Mouse (Mus musculus): ENCODE results near the gene Sec22b. TPM values are rescaled to one million over a fixed set of nuclear protein-coding genes. Genes with fewer than 3 reads are reported as not detected.

Sec22b gene
- total and polyA plus RNA-seq, 2 experiments from 2014 or later: 54.6 to 95.1 TPM

- WGBS: 62% methylated on average over 5 of the region's 5 CpGs
- DNase-seq (ENCODE audit: low spot score) (no peak), ATAC-seq (no peak)
- H3K9me3 ChIP-seq (ENCODE audit: low read length): no peaks in the 10 kb centered on the region
- no peak overlapping the region for H3K4me2 ChIP-seq (ENCODE audit: low read depth, low read length)
- no peaks in the 10 kb centered on the region for H3K36me3 ChIP-seq (ENCODE audit: insufficient read depth, low read length)
- no peak overlapping the region for H3K27ac ChIP-seq
- no peaks in the 10 kb centered on the region for H3K27me3 ChIP-seq (ENCODE audit: insufficient read depth, low read length)
- no peak overlapping the region for H3K4me3 ChIP-seq (ENCODE audit: low read length)
- no peak for TF ChIP-seq CTCF (IDR thresholded peaks at IDR 0.05; ENCODE audit: low read depth)
- H3K4me1 ChIP-seq (ENCODE audit: insufficient read depth, low read length): no peaks in the 10 kb centered on the region
- H3K9ac ChIP-seq (replicated peaks; ENCODE audit: low read length): no peak overlapping the region
These were observed 71.2 kb downstream of the Sec22b start for GRCm38 (mm10) chr3:97972200-97972599.

GRCm38 (mm10) chr3:97972707-97973106, 71.7 kb downstream of the Sec22b start:
- ATAC-seq: no peak
- no peak overlapping the region for H3K4me3 ChIP-seq (ENCODE audit: low read length)
- H3K9ac ChIP-seq (replicated peaks; ENCODE audit: low read length): no peak overlapping the region
- H3K27ac ChIP-seq: no peak overlapping the region
- H3K9me3 ChIP-seq (ENCODE audit: low read length): no peaks in the 10 kb centered on the region
- H3K27me3 ChIP-seq (ENCODE audit: insufficient read depth, low read length): no peaks in the 10 kb centered on the region
- WGBS: 77% methylated on average over 4 of the region's 4 CpGs
- H3K4me1 ChIP-seq (ENCODE audit: insufficient read depth, low read length): no peaks in the 10 kb centered on the region
- TF ChIP-seq CTCF (IDR thresholded peaks at IDR 0.05; ENCODE audit: low read depth): no peak
- DNase-seq (ENCODE audit: low spot score): no peak
- no peak overlapping the region for H3K4me2 ChIP-seq (ENCODE audit: low read depth, low read length)
- H3K36me3 ChIP-seq (ENCODE audit: insufficient read depth, low read length): no peaks in the 10 kb centered on the region

Other genes starting within 250 kb of the Sec22b start
- 21.6 and 22.0 TPM in 2 replicates for gene Prkab2, start 243.0 kb upstream of the Sec22b start, total RNA-seq (2014; rRNA removed)
- gene Prkab2, start 243.0 kb upstream of the Sec22b start, polyA plus RNA-seq (2015; fragmentation: Nextera tagmentation; extraction: Ambion mirVana): 15.9 and 16.1 TPM in 2 replicates
- gene Gm17651, start 226.5 kb upstream of the Sec22b start, total RNA-seq (2014; rRNA removed): not detected in 2 replicates
- not detected in 2 replicates for gene Gm17651, start 226.5 kb upstream of the Sec22b start, polyA plus RNA-seq (2015; fragmentation: Nextera tagmentation; extraction: Ambion mirVana)
- gene Pde4dip, start 12.5 kb upstream of the Sec22b start, total RNA-seq (2014; rRNA removed): 79.6 TPM in 2 replicates
- gene Pde4dip, start 12.5 kb upstream of the Sec22b start, polyA plus RNA-seq (2015; fragmentation: Nextera tagmentation; extraction: Ambion mirVana): 44.4 and 48.1 TPM in 2 replicates
- 37.7 and 44.9 TPM in 2 replicates for gene Notch2, start 112.3 kb downstream of the Sec22b start, total RNA-seq (2014; rRNA removed)
- 9.5 and 9.9 TPM in 2 replicates for gene Notch2, start 112.3 kb downstream of the Sec22b start, polyA plus RNA-seq (2015; fragmentation: Nextera tagmentation; extraction: Ambion mirVana)